ENCODE assay signal across 7 mouse cellular contexts in genomic region chr9:108340258-108341138, GRCm38 (mm10). TPM values are rescaled to one million over a fixed set of nuclear protein-coding genes. Genes with fewer than 3 reads are reported as not detected.
DNase-seq lines count a peak whose midpoint lies in the region; ATAC-seq and TF ChIP-seq lines count a peak whose summit lies in the region.

No protein-coding gene starts in this region.

- peak overlapping the region; percentile 80 for H3K9ac ChIP-seq in embryonic facial prominence, embryonic 15.5 days
- peak overlapping the region; percentile 85 for H3K9ac ChIP-seq in hindbrain, embryonic 14.5 days
- H3K9ac ChIP-seq in liver, embryonic 14.5 days (replicated peaks) = peak overlapping the region; percentile 100

- no peak for ATAC-seq in embryonic facial prominence, embryonic 15.5 days (ENCODE audit: insufficient number of reproducible peaks, low FRiP score, low TSS enrichment, low read depth)
- ATAC-seq in hindbrain, embryonic 14.5 days (ENCODE audit: low FRiP score) = no peak
- peak; percentile 71 for ATAC-seq in liver, embryonic 14.5 days (ENCODE audit: insufficient read depth)

- peak overlapping the region; percentile 98 for H3K27ac ChIP-seq in embryonic facial prominence, embryonic 15.5 days (replicated peaks)
- no peak overlapping the region for H3K27ac ChIP-seq in hindbrain, embryonic 14.5 days
- H3K27ac ChIP-seq in liver, embryonic 14.5 days = peak overlapping the region; percentile 99

- no peaks in the 10 kb centered on the region for H3K9me3 ChIP-seq in embryonic facial prominence, embryonic 15.5 days (replicated peaks)
- H3K9me3 ChIP-seq in hindbrain, embryonic 14.5 days (ENCODE audit: control insufficient read depth, low read length) = no peaks in the 10 kb centered on the region
- H3K9me3 ChIP-seq in liver, embryonic 14.5 days (ENCODE audit: control insufficient read depth, low read length) = no peaks in the 10 kb centered on the region

- peak overlapping the region; percentile 71 for H3K4me3 ChIP-seq in embryonic facial prominence, embryonic 15.5 days (replicated peaks)
- H3K4me3 ChIP-seq in hindbrain, embryonic 14.5 days (replicated peaks; ENCODE audit: low read length) = peak overlapping the region; percentile 60
- peak overlapping the region; percentile 76 to 84 for H3K4me3 ChIP-seq in liver, embryonic 14.5 days (ENCODE audit: insufficient read depth in 1 of 2, low read depth in 2 of 2, low read length in 2 of 2)

- 53% methylated on average over 10 of the region's 10 CpGs for WGBS in embryonic facial prominence, embryonic 15.5 days
- 63% methylated on average over 10 of the region's 10 CpGs for WGBS in hindbrain, embryonic 14.5 days
- WGBS in liver, embryonic 14.5 days (ENCODE audit: insufficient replicate concordance) = 4% methylated on average over 10 of the region's 10 CpGs

- peak; percentile 59 for DNase-seq in adrenal gland, adult 8-10 months
- DNase-seq in hindbrain, embryonic 14.5 days (ENCODE audit: low spot score) = no peak
- peak; percentile 91 to 93 (median 91) for DNase-seq in liver, embryonic 14.5 days (ENCODE audit: low read depth in 3 of 3, low spot score in 3 of 3)
- peak; percentile 38 for DNase-seq in naive thymus-derived CD4-positive, alpha-beta T cell, adult 2 months (ENCODE audit: low read depth)
- DNase-seq in yolk sac, embryonic 10.5 days (ENCODE audit: low spot score) = peak; percentile 36
- no peak for DNase-seq in right cerebral cortex, postnatal 14 days

- H3K4me1 ChIP-seq in embryonic facial prominence, embryonic 15.5 days = peaks cover 36% of the 10 kb centered on the region
- peaks cover 17% of the 10 kb centered on the region for H3K4me1 ChIP-seq in hindbrain, embryonic 14.5 days (replicated peaks; ENCODE audit: control insufficient read depth, insufficient read depth, low read length)
- peaks cover 50 to 60% of the 10 kb centered on the region in 2 experiments for H3K4me1 ChIP-seq in liver, embryonic 14.5 days (replicated peaks; ENCODE audit: control insufficient read depth in 2 of 2, insufficient read depth in 2 of 2, low read length in 1 of 2)

- H3K36me3 ChIP-seq in embryonic facial prominence, embryonic 15.5 days = peaks cover 11% of the 10 kb centered on the region
- peaks cover 14% of the 10 kb centered on the region for H3K36me3 ChIP-seq in hindbrain, embryonic 14.5 days (replicated peaks; ENCODE audit: control insufficient read depth, insufficient read depth)
- peaks cover 45% of the 10 kb centered on the region for H3K36me3 ChIP-seq in liver, embryonic 14.5 days (replicated peaks; ENCODE audit: control insufficient read depth, insufficient read depth, low read depth)

- peak; percentile 100 for TF ChIP-seq EP300 in liver, embryonic 14.5 days (IDR thresholded peaks at IDR 0.05; ENCODE audit: low read depth)

- H3K4me2 ChIP-seq in embryonic facial prominence, embryonic 15.5 days (replicated peaks) = peak overlapping the region; percentile 77
- peak overlapping the region; percentile 80 for H3K4me2 ChIP-seq in hindbrain, embryonic 14.5 days (replicated peaks)
- peak overlapping the region; percentile 95 for H3K4me2 ChIP-seq in liver, embryonic 14.5 days (ENCODE audit: low read depth)

- H3K27me3 ChIP-seq in embryonic facial prominence, embryonic 15.5 days = no peaks in the 10 kb centered on the region
- no peaks in the 10 kb centered on the region for H3K27me3 ChIP-seq in hindbrain, embryonic 14.5 days (ENCODE audit: control insufficient read depth, insufficient read depth, low read length)
- no peaks in the 10 kb centered on the region for H3K27me3 ChIP-seq in liver, embryonic 14.5 days (ENCODE audit: control insufficient read depth, insufficient read depth, low read length)

- no peak for TF ChIP-seq CTCF in liver, embryonic 14.5 days (IDR thresholded peaks at IDR 0.05; ENCODE audit: low read depth)

RNA-seq across cellular contexts. Expression of gene Gpx1, which starts 1.8 kb away (rescaled TPM):
- total RNA-seq in adrenal gland, adult 8-10 months (2022) = 100 to 1,000 TPM; 524 to 812 (median 629) TPM
- 713 and 715 TPM in 2 replicates for polyA plus RNA-seq in embryonic facial prominence, embryonic 15.5 days (2015; fragmentation: Nextera tagmentation; extraction: Ambion mirVana)
- polyA plus RNA-seq in hindbrain, embryonic 14.5 days (2014; fragmentation: Nextera tagmentation; extraction: Ambion mirVana) = 462 and 488 TPM in 2 replicates
- 3,084 and 3,741 TPM in 2 replicates for polyA plus RNA-seq in liver, embryonic 14.5 days (2012; rRNA removed)
- 6,910 and 6,914 TPM in 2 replicates for polyA plus RNA-seq in liver, embryonic 14.5 days (2014; fragmentation: Nextera tagmentation; extraction: Ambion mirVana)

RNA-seq across cellular contexts. Expression of gene Usp4, which starts 7.2 kb away (rescaled TPM):
- 100 to 1,000 TPM; 124 to 152 (median 132) TPM for total RNA-seq in adrenal gland, adult 8-10 months (2022)
- polyA plus RNA-seq in embryonic facial prominence, embryonic 15.5 days (2015; fragmentation: Nextera tagmentation; extraction: Ambion mirVana) = 97.5 and 99.4 TPM in 2 replicates
- 127 TPM in 2 replicates for polyA plus RNA-seq in hindbrain, embryonic 14.5 days (2014; fragmentation: Nextera tagmentation; extraction: Ambion mirVana)
- polyA plus RNA-seq in liver, embryonic 14.5 days (2012; rRNA removed) = 29.2 and 38.5 TPM in 2 replicates
- 59.3 and 67.6 TPM in 2 replicates for polyA plus RNA-seq in liver, embryonic 14.5 days (2014; fragmentation: Nextera tagmentation; extraction: Ambion mirVana)

RNA-seq across cellular contexts. Expression of gene Tcta, which starts 34.5 kb away (rescaled TPM):
- total RNA-seq in adrenal gland, adult 8-10 months (2022) = 10 to 100 TPM; 56.0 to 68.0 (median 62.2) TPM
- polyA plus RNA-seq in embryonic facial prominence, embryonic 15.5 days (2015; fragmentation: Nextera tagmentation; extraction: Ambion mirVana) = 41.3 and 51.6 TPM in 2 replicates
- polyA plus RNA-seq in hindbrain, embryonic 14.5 days (2014; fragmentation: Nextera tagmentation; extraction: Ambion mirVana) = 49.5 and 59.9 TPM in 2 replicates
- 10.4 and 10.6 TPM in 2 replicates for polyA plus RNA-seq in liver, embryonic 14.5 days (2012; rRNA removed)
- polyA plus RNA-seq in liver, embryonic 14.5 days (2014; fragmentation: Nextera tagmentation; extraction: Ambion mirVana) = 10.9 and 13.2 TPM in 2 replicates

RNA-seq across cellular contexts. Expression of gene Rhoa, which starts 34.6 kb away (rescaled TPM):
- 100 to 1,000 TPM; 307 to 342 (median 321) TPM for total RNA-seq in adrenal gland, adult 8-10 months (2022)
- 452 and 468 TPM in 2 replicates for polyA plus RNA-seq in embryonic facial prominence, embryonic 15.5 days (2015; fragmentation: Nextera tagmentation; extraction: Ambion mirVana)
- polyA plus RNA-seq in hindbrain, embryonic 14.5 days (2014; fragmentation: Nextera tagmentation; extraction: Ambion mirVana) = 206 and 214 TPM in 2 replicates
- polyA plus RNA-seq in liver, embryonic 14.5 days (2012; rRNA removed) = 62.5 and 76.4 TPM in 2 replicates
- polyA plus RNA-seq in liver, embryonic 14.5 days (2014; fragmentation: Nextera tagmentation; extraction: Ambion mirVana) = 130 and 133 TPM in 2 replicates

RNA-seq across cellular contexts. Expression of gene Amt, which starts 43.8 kb away (rescaled TPM):
- total RNA-seq in adrenal gland, adult 8-10 months (2022) = 10 to 100 TPM in 2 of 4 experiments, 1 to 10 TPM in 2; 3.8 to 10.9 (median 7.1) TPM
- polyA plus RNA-seq in embryonic facial prominence, embryonic 15.5 days (2015; fragmentation: Nextera tagmentation; extraction: Ambion mirVana) = 10.8 and 11.2 TPM in 2 replicates
- 18.6 and 24.4 TPM in 2 replicates for polyA plus RNA-seq in hindbrain, embryonic 14.5 days (2014; fragmentation: Nextera tagmentation; extraction: Ambion mirVana)
- 6.1 and 7.5 TPM in 2 replicates for polyA plus RNA-seq in liver, embryonic 14.5 days (2012; rRNA removed)
- 7.2 and 7.7 TPM in 2 replicates for polyA plus RNA-seq in liver, embryonic 14.5 days (2014; fragmentation: Nextera tagmentation; extraction: Ambion mirVana)

Comparison
In these comparisons a context has a peak if more than half of its experiments do, and no peak if none do; other contexts are left out.
1. DNase-seq: peak in adrenal gland, adult 8-10 months (single experiment), liver, embryonic 14.5 days (3 of 3), naive thymus-derived CD4-positive, alpha-beta T cell, adult 2 months (single experiment) and yolk sac, embryonic 10.5 days (single experiment); none in hindbrain, embryonic 14.5 days (single experiment) and right cerebral cortex, postnatal 14 days (single experiment).
2. Peak in every context shown above with its lines, with median percentiles within 50 percentile points of each other: H3K4me2 ChIP-seq, H3K4me3 ChIP-seq and H3K9ac ChIP-seq.